Mouse (Mus musculus): ENCODE results near the gene Slc48a1. TPM values are rescaled to one million over a fixed set of nuclear protein-coding genes. Genes with fewer than 3 reads are reported as not detected.

The Slc48a1 gene
- polyA plus RNA-seq, 1 experiment from 2014 or later: 90.1 TPM

Other genes starting within 250 kb of the Slc48a1 start
- 31.1 and 33.7 TPM in 2 replicates for gene Rpap3, start 72.7 kb upstream of the Slc48a1 start, polyA plus RNA-seq (2015; fragmentation: Nextera tagmentation; extraction: Ambion mirVana)
- gene Endou, start 47.2 kb upstream of the Slc48a1 start, polyA plus RNA-seq (2015; fragmentation: Nextera tagmentation; extraction: Ambion mirVana): 0.17 and 0.27 TPM in 2 replicates
- 15.4 and 16.8 TPM in 2 replicates for gene Rapgef3, start 10.5 kb upstream of the Slc48a1 start, polyA plus RNA-seq (2015; fragmentation: Nextera tagmentation; extraction: Ambion mirVana)
- 31.8 and 34.5 TPM in 2 replicates for gene Hdac7, start 66.0 kb downstream of the Slc48a1 start, polyA plus RNA-seq (2015; fragmentation: Nextera tagmentation; extraction: Ambion mirVana)
- 0.08 and 0.10 TPM in 2 replicates for gene Vdr, start 132.1 kb downstream of the Slc48a1 start, polyA plus RNA-seq (2015; fragmentation: Nextera tagmentation; extraction: Ambion mirVana)
- 56.2 and 58.9 TPM in 2 replicates for gene Tmem106c, start 185.7 kb downstream of the Slc48a1 start, polyA plus RNA-seq (2015; fragmentation: Nextera tagmentation; extraction: Ambion mirVana)
- 34.7 and 35.7 TPM in 2 replicates for gene Col2a1, start 226.2 kb downstream of the Slc48a1 start, polyA plus RNA-seq (2015; fragmentation: Nextera tagmentation; extraction: Ambion mirVana)